Mouse (Mus musculus) liver, postnatal 0 days (tissue): Measurements from ENCODE around the gene Gm28035. TPM values are rescaled to one million over a fixed set of nuclear protein-coding genes. Genes with fewer than 3 reads are reported as not detected.

Experiments used
- ATAC-seq: fragments of 200-750 bp; cut with Nextera tagmentation; 2 replicates; pipeline ENCODE4 v1.8.0; 2017; ENCODE audit warnings: mild to moderate bottlenecking, moderate library complexity
- DNase-seq: peaks from one replicate; pipeline ENCODE4 v3.0.0-alpha.2; 2016
- H3K27ac ChIP-seq: fragments of 300-500 bp; sonication (generic); 2 replicates; pipeline ENCODE4 v1.5.1; 2014; ENCODE audit warnings: antibody characterized with exemption, moderate library complexity, mild to moderate bottlenecking, low read depth
- H3K27me3 ChIP-seq: fragments of 300-500 bp; sonication (generic); 2 replicates; pipeline ENCODE4 v1.6.1; 2014; ENCODE audit warnings: low read length, control low read depth, mixed read lengths; ENCODE audit not compliant: insufficient read depth
- H3K36me3 ChIP-seq: fragments of 300-500 bp; sonication (generic); replicated peaks from 2 replicates; pipeline ENCODE4 v1.6.1; 2014; ENCODE audit warnings: mild to moderate bottlenecking, control low read depth, low read length, moderate library complexity, mixed read lengths; ENCODE audit not compliant: insufficient read depth
- H3K4me1 ChIP-seq: fragments of 300-500 bp; sonication (generic); 2 replicates; pipeline ENCODE4 v1.6.1; 2014; ENCODE audit warnings: antibody characterized with exemption, mild to moderate bottlenecking, control low read depth; ENCODE audit not compliant: insufficient read depth
- H3K4me2 ChIP-seq: fragments of 300-500 bp; sonication (generic); 2 replicates; pipeline ENCODE4 v1.6.1; 2014; ENCODE audit warnings: low read depth, mild to moderate bottlenecking, low read length, moderate library complexity, mixed read lengths
- H3K4me3 ChIP-seq: fragments of 300-500 bp; sonication (generic); 2 replicates; pipeline ENCODE4 v1.5.1; 2014; ENCODE audit warnings: low read depth, low read length
- H3K9ac ChIP-seq: fragments of 300-500 bp; sonication (generic); replicated peaks from 2 replicates; pipeline ENCODE4 v1.6.1; 2014; ENCODE audit warnings: mild to moderate bottlenecking, moderate library complexity
- H3K9me3 ChIP-seq: fragments of 300-500 bp; sonication (generic); 2 replicates; pipeline ENCODE4 v1.6.1; 2016; ENCODE audit warnings: mild to moderate bottlenecking, control low read depth, low read length, mixed read lengths
- CTCF ChIP-seq: sonication (generic); IDR thresholded peaks from 2 replicates; pipeline ENCODE4 v1.5.1; 2016; ENCODE audit warnings: antibody characterized with exemption, low read depth
- EP300 ChIP-seq: IDR thresholded peaks from 2 replicates; pipeline ENCODE4 v1.6.1; 2016; ENCODE audit warnings: antibody characterized with exemption, low read depth, mild to moderate bottlenecking
- WGBS: fragments of 180-500 bp; shearing (Covaris S2); extraction: QIAGEN DNeasy Blood & Tissue Kit; methylation state at CpG from one replicate; pipeline ENCODE4 v1.1.7; 2014; ENCODE audit not compliant: insufficient replicate concordance; 5-methylcytosine and 5-hydroxymethylcytosine counted together
- polyA plus RNA-seq: library from polyadenylated mRNA; unstranded; fragments of >200 nt; fragmentation: Nextera tagmentation; extraction: Ambion mirVana; gene quantifications from 2 replicates; pipeline ENCODE4 v1.2.1, GENCODE M21; 2015

Gene Gm28035
- polyA plus RNA-seq, result 0.14 and 0.18 TPM in 2 replicates

DNA sequence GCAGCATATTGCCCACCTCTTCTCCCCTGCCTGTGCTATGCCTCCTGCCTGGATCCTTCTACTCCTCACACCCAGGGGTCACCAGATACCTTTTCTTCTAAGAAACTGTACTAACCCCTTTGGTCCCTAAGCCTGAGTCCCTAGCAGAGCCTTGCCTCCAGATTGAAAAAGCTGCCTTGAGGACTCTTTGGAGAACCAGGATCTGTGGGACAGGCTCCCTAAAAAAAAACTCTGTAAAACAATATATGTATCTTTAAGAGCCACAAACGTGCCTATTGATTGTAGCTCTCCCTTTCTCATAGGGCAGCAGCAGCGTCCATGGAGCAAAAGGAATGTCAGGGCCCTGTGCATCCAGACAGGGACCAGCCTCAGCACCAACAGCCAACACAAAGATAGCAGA lies at the start of gene Gm28035:
Gene Gm28035, plus strand, starts transcription at position 301 of the 400 bp plus-strand sequence.
- Histone ChIP-seq H3K9me3 (no peaks in the 10 kb centered on the region), H3K9ac (peak within 1 kb of the TSS; percentile 97), H3K36me3 (peaks cover 36% of the 10 kb centered on the region), H3K4me2 (peak within 1 kb of the TSS; percentile 88), H3K27me3 (no peaks in the 10 kb centered on the region), H3K27ac (peak within 1 kb of the TSS; percentile 87), H3K4me1 (peaks cover 64% of the 10 kb centered on the region), H3K4me3 (peak within 1 kb of the TSS; percentile 94)
- DNase-seq (no peak), ATAC-seq (no peak)
- 55% methylated on average over 2 of the region's 2 CpGs for WGBS
- no peak for TF ChIP-seq EP300
- TF ChIP-seq CTCF, result no peak

DNA sequence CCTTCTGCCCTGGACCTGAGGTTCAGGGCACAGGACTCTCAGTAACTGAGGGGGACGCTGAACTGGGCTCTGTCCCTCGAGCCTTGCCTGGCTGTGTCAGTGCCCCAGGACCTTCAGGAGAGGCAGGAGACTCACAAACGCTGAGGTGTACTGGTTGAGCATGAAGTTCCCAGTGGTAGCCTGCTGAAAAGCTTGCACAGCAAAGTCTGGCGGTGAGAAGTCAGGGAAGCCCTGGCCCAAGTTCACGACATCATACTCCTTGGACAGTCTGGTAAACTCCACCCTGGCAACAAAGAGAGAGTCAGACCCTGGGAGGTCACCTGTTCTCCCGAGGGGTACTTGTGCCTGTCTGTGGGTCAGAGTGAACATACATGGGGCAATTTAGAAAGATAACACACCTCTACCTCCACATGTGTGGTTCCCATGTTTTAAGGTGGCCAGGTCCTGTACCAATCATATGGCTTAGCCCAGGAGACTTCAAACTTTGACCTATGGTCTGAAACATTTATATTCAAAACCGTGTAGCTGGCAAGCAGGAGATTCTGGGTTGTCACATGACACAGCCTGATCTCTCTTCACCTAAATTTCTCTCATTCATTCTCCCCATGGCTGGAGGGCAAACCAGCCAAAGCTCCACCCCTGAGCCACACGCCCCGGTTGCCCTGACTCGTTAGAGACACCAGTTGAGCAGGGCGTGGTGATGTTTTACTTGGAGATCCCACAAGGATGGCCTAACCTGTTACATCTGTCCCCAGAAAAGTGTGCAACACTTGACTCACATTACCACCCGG lies 48.4 kb upstream of the Gm28035 start:
- no peak for ATAC-seq
- Histone ChIP-seq H3K4me2 (no peak overlapping the region), H3K36me3 (peaks cover 5% of the 10 kb centered on the region), H3K9ac (no peak overlapping the region), H3K4me1 (peaks cover under 1% of the 10 kb centered on the region; the same call in 1 of the 2 replicates), H3K27ac (no peak overlapping the region), H3K9me3 (no peaks in the 10 kb centered on the region), H3K27me3 (no peaks in the 10 kb centered on the region), H3K4me3 (no peak overlapping the region)
- no peak for DNase-seq
- WGBS, result 74% methylated on average over 12 of the region's 12 CpGs
- TF ChIP-seq EP300 (no peak), CTCF (no peak)

DNA sequence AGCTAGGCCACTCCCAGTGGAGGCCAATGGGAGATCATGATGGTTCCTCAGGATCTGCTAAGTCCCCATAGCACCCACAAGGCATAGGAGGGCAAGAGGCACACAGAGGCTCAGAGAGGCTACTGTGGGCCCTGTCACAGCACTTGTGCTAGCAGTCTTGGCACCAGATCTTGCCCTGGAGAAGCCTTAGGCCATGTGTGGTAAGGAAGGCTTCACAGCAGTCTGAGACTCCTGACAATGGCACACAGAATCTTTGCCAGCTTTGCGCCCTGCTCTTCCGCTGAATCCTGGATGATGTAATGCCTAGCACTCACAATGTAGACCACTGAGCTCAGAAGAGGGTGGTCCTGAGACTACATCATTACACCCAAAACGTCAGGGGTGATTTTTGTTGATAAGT lies 45.7 kb upstream of the Gm28035 start:
- H3K27ac ChIP-seq, result no peak overlapping the region
- H3K9ac ChIP-seq, result no peak overlapping the region
- TF ChIP-seq CTCF (no peak), EP300 (no peak)
- H3K36me3 ChIP-seq, result peaks cover 2% of the 10 kb centered on the region
- no peaks in the 10 kb centered on the region for H3K9me3 ChIP-seq
- H3K4me1 ChIP-seq, result peaks cover 7% of the 10 kb centered on the region
- H3K4me2 ChIP-seq, result no peak overlapping the region
- 82% methylated on average over 3 of the region's 3 CpGs for WGBS
- DNase-seq (no peak), ATAC-seq (no peak)
- H3K27me3 ChIP-seq, result no peaks in the 10 kb centered on the region
- no peak overlapping the region for H3K4me3 ChIP-seq

DNA sequence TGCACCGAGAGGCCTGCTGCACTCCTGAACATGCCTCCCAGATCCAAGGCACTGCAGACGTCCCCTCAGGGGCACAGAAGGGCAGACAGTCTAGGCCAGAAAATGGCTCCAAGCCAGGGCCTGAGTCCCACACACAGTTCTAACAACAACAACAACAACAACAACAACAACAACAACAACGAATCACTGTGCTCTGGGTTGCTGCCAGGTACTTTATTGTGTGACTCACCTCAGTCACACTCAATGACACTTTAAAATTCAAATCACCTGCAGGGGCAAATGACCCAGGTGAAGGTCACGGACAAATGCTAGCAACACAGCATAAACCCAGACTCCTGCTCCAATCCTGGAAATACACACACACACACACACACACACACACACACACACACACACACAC lies 42.3 kb upstream of the Gm28035 start:
- ATAC-seq, result no peak
- Histone ChIP-seq H3K36me3 (no peaks in the 10 kb centered on the region), H3K4me1 (peaks cover 9% of the 10 kb centered on the region), H3K27me3 (no peaks in the 10 kb centered on the region), H3K27ac (peak overlapping the region; percentile 94), H3K9me3 (no peaks in the 10 kb centered on the region), H3K4me2 (no peak overlapping the region), H3K9ac (peak overlapping the region; percentile 34; the same call in 1 of the 2 replicates), H3K4me3 (no peak overlapping the region)
- TF ChIP-seq EP300 (no peak), CTCF (no peak)
- 72% methylated on average over 4 of the region's 4 CpGs for WGBS
- DNase-seq, result no peak

DNA sequence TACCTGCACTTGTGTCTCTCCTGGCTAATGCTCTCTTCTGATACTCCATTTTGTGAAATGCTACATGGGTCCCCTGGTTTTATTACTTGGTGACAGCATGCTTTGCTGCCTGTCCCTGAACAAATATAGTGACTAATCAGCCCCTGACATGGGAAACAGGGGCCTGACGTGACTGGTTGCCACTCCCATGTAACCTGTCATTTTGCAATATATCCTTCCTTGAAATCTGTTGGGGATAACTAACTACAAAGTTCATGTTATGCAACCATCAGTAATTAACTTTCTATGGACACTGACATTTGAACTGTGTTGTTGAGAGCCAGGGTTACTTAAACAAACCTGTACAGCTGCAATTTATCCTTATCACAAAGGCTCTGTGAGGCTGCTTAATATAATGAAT lies 40.4 kb upstream of the Gm28035 start:
- Histone ChIP-seq H3K27me3 (no peaks in the 10 kb centered on the region), H3K4me2 (no peak overlapping the region), H3K9ac (0 out of 2 replicates have a peak overlapping the region, but pooled peaks have one; percentile 26), H3K4me1 (peaks cover 15% of the 10 kb centered on the region), H3K27ac (peak overlapping the region; percentile 94), H3K4me3 (no peak overlapping the region), H3K9me3 (no peaks in the 10 kb centered on the region), H3K36me3 (no peaks in the 10 kb centered on the region)
- DNase-seq (no peak), ATAC-seq (peak; percentile 86)
- WGBS, result 21% methylated on average over 1 of the region's 1 CpGs
- TF ChIP-seq CTCF (no peak), EP300 (peak; percentile 89)

DNA sequence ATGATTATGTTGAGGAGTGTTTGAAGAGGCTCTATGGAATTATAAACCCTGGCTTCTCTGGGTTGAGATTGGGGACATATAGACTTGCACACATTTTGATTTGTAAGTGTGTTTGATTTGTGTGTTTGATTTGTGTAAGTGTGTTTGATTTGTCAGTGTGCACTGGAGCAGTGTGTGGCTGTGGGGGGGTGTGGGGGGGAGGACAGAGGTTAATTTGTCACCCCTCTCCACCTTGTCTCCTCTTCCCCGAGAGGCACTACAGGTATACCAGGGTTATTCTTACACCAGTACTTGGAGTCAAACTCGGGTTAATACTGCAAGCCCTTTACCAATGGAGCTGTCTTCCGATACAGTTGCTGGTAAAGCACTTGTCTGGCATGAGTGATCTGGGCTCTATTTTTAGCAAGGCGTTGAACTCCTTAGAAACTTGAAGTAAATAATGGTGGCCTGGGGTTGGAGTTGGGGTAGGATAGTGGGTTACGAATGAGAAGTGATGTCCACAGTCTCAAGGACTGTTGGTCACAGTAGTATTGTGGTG lies 39.9 kb upstream of the Gm28035 start:
- peak; percentile 61 for ATAC-seq
- H3K4me1 ChIP-seq, result peaks cover 15% of the 10 kb centered on the region
- peak overlapping the region; percentile 31; the same call in 1 of the 2 replicates for H3K4me2 ChIP-seq

More for the DNA sequence above, 39.9 kb upstream of the Gm28035 start:
- TF ChIP-seq CTCF, result no peak
- TF ChIP-seq EP300, result no peak
- no peak for DNase-seq
- Histone ChIP-seq H3K27ac (peak overlapping the region; percentile 90), H3K4me3 (no peak overlapping the region), H3K27me3 (no peaks in the 10 kb centered on the region), H3K9ac (0 out of 2 replicates have a peak overlapping the region, but pooled peaks have one; percentile 41), H3K36me3 (no peaks in the 10 kb centered on the region), H3K9me3 (no peaks in the 10 kb centered on the region)
- WGBS, result 50% methylated on average over 5 of the region's 5 CpGs
